In the genomic region with DNA sequence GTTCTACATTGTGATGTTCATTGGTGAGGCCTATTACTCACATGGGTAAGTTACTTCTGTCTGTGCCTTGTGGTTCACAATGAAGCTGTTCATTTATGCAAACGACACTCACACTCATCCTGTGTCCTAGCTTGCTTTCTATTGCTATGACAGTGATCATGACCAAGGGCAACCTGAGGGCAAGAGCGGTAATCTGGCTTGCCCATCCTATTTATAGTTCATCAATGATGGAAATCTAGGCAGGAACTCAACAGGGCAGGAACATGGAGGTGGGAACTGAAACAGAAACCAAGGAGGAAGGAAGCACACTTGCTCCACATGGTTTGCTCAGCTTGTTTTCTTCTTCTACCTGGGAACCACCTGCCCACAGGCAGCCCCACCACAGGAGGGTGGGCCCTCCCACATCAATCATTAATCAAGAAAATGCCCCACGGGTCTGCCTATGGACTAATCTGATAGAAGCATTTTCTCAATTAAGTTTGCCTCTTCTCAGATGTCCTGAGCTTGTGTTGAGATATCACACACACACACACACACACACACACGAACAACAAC, we compare ENCODE assay signal across 33 mouse cellular contexts. TPM values are rescaled to one million over a fixed set of nuclear protein-coding genes. Genes with fewer than 3 reads are reported as not detected.
DNase-seq lines count a peak whose midpoint lies in the region; ATAC-seq and TF ChIP-seq lines count a peak whose summit lies in the region.
"Had no signal": no experiment of that assay in that cellular context is flagged by ENCODE, and none has a peak within 500 bp of the region (broad histone marks: within the 10 kb centered on the region; RNA-seq: fewer than 3 reads in every experiment).

No protein-coding gene starts in this region.

- no peak overlapping the region for H3K27ac ChIP-seq in forebrain, embryonic 16.5 days (ENCODE audit: low read length)
- H3K27ac ChIP-seq: forebrain, embryonic 13.5 days; heart, embryonic 10.5 days; hindbrain, embryonic 13.5 days; kidney, embryonic 15.5 days; layer of hippocampus, adult 2 months; limb, embryonic 10.5 days; limb, embryonic 15.5 days; liver, embryonic 14.5 days; midbrain, embryonic 10.5 days; midbrain, embryonic 15.5 days had no signal

- no peaks in the 10 kb centered on the region for H3K27me3 ChIP-seq in E14TG2a.4 (ENCODE audit: insufficient read depth, low read length)
- no peaks in the 10 kb centered on the region for H3K27me3 ChIP-seq in splenic B cell, adult 2 months (ENCODE audit: control insufficient read depth, insufficient read depth, low read length, poor library complexity, severe bottlenecking)
- H3K27me3 ChIP-seq in forebrain, embryonic 16.5 days (replicated peaks; ENCODE audit: control insufficient read depth, insufficient read depth, low read length) = no peaks in the 10 kb centered on the region
- H3K27me3 ChIP-seq: forebrain, embryonic 13.5 days; hindbrain, embryonic 13.5 days; kidney, embryonic 15.5 days; limb, embryonic 15.5 days; midbrain, embryonic 15.5 days; Patski had no signal

- intact Hi-C loops in left cerebral cortex, postnatal 14 days (cut with DNase I) = no loop called here

- ATAC-seq in neutrophil, adult 5-6 weeks (ENCODE audit: extremely low read depth, insufficient number of reproducible peaks, low FRiP score, poor library complexity, severe bottlenecking) = peak; percentile 75
- no peak for ATAC-seq in forebrain, embryonic 16.5 days
- ATAC-seq: forebrain, embryonic 13.5 days; midbrain, embryonic 15.5 days; Patski had no signal

- whole genome bisulfite sequencing in forebrain, embryonic 16.5 days = 85% methylated on average over 4 of the region's 4 CpGs

- H3K4me2 ChIP-seq in forebrain, embryonic 16.5 days (ENCODE audit: low read length) = no peak overlapping the region
- H3K4me2 ChIP-seq: forebrain, embryonic 13.5 days; hindbrain, embryonic 13.5 days; kidney, embryonic 15.5 days; limb, embryonic 15.5 days; midbrain, embryonic 15.5 days had no signal

- H3K4me3 ChIP-seq in E14TG2a.4 (replicated peaks; ENCODE audit: low read length) = 0 out of 2 replicates have a peak overlapping the region, but pooled peaks have one; percentile 23
- H3K4me3 ChIP-seq in forebrain, embryonic 16.5 days (replicated peaks; ENCODE audit: low read length) = no peak overlapping the region
- H3K4me3 ChIP-seq: forebrain, embryonic 13.5 days; heart, embryonic 10.5 days; hindbrain, embryonic 13.5 days; kidney, embryonic 15.5 days; layer of hippocampus, adult 2 months; limb, embryonic 10.5 days; limb, embryonic 15.5 days; midbrain, embryonic 10.5 days; midbrain, embryonic 15.5 days had no signal

- H3K9ac ChIP-seq in forebrain, embryonic 16.5 days (replicated peaks; ENCODE audit: low read depth, low read length) = no peak overlapping the region
- H3K9ac ChIP-seq: forebrain, embryonic 13.5 days; hindbrain, embryonic 13.5 days; kidney, embryonic 15.5 days; limb, embryonic 15.5 days; liver, embryonic 14.5 days; midbrain, embryonic 15.5 days had no signal

- peaks cover 70% of the 10 kb centered on the region for H3K9me3 ChIP-seq in E14TG2a.4 (ENCODE audit: low read length)
- no peaks in the 10 kb centered on the region for H3K9me3 ChIP-seq in forebrain, embryonic 16.5 days (ENCODE audit: control insufficient read depth, low read length)
- H3K9me3 ChIP-seq: hindbrain, embryonic 13.5 days; kidney, embryonic 15.5 days; limb, embryonic 15.5 days; midbrain, embryonic 15.5 days had no signal

- DNase-seq in spleen, adult 12 weeks (ENCODE audit: low spot score) = peak; percentile 14
- DNase-seq in spleen, postnatal 4 days (ENCODE audit: low spot score in 2 of 2) = no peak
- peak; percentile 78 for DNase-seq in splenic B cell, adult 2 months (ENCODE audit: low read depth, low spot score)
- DNase-seq in left cerebral cortex, postnatal 14 days (ENCODE audit: low spot score in 2 of 2) = no peak
- DNase-seq in cerebellum, postnatal 36 days = no peak
- DNase-seq: adrenal gland, adult 2 months; adrenal gland, postnatal 36 days; cerebellum, adult 2 months; cerebellum, postnatal 25 days; gastrocnemius, postnatal 14 days; heart, postnatal 4 days; kidney, adult 18-20 months; kidney, postnatal 36 days; lung, adult 2 months; lung, postnatal 10 days; right cerebral cortex, adult 18-20 months; thymus, adult 2 months; thymus, postnatal 4 days had no signal

- H3K36me3 ChIP-seq in E14TG2a.4 (ENCODE audit: insufficient read depth, low read length) = peaks cover 10% of the 10 kb centered on the region
- no peaks in the 10 kb centered on the region for H3K36me3 ChIP-seq in splenic B cell, adult 2 months (ENCODE audit: control insufficient read depth, insufficient read depth, low read length, poor library complexity, severe bottlenecking)
- no peaks in the 10 kb centered on the region for H3K36me3 ChIP-seq in forebrain, embryonic 16.5 days (ENCODE audit: control insufficient read depth, insufficient read depth)
- H3K36me3 ChIP-seq: G1E; hindbrain, embryonic 13.5 days; limb, embryonic 10.5 days; limb, embryonic 15.5 days; midbrain, embryonic 10.5 days; midbrain, embryonic 15.5 days had no signal

- TF ChIP-seq CTCF in E14TG2a.4 (conservative IDR thresholded peaks at IDR 0.05; ENCODE audit: low read length) = no peak

- H3K4me1 ChIP-seq in E14TG2a.4 (replicated peaks; ENCODE audit: low read depth, low read length) = no peaks in the 10 kb centered on the region
- H3K4me1 ChIP-seq in forebrain, embryonic 16.5 days (replicated peaks; ENCODE audit: control insufficient read depth, insufficient read depth, low read length) = peaks cover 8% of the 10 kb centered on the region
- H3K4me1 ChIP-seq: limb, embryonic 10.5 days; midbrain, embryonic 10.5 days had no signal

RNA-seq across cellular contexts. Expression of a gene that starts 50.0 kb away (rescaled TPM):
- total RNA-seq in neutrophil, adult 5-6 weeks (2017) = 39.3 and 42.2 TPM in 2 replicates
- total RNA-seq in left cerebral cortex, postnatal 14 days (2021) = 10 to 100 TPM; 44.2 to 46.3 TPM
- polyA plus RNA-seq in forebrain, embryonic 16.5 days (2015; fragmentation: Nextera tagmentation; extraction: Ambion mirVana) = 49.5 and 53.8 TPM in 2 replicates

Comparison
In these comparisons a context has a peak if more than half of its experiments do, and no peak if none do; other contexts are left out.
1. DNase-seq: peak in spleen, adult 12 weeks (single experiment) and splenic B cell, adult 2 months (single experiment); none in spleen, postnatal 4 days (0 of 2), left cerebral cortex, postnatal 14 days (0 of 2) and cerebellum, postnatal 36 days (0 of 2).